ENCODE assay signal across 24 mouse cellular contexts in the genomic region with DNA sequence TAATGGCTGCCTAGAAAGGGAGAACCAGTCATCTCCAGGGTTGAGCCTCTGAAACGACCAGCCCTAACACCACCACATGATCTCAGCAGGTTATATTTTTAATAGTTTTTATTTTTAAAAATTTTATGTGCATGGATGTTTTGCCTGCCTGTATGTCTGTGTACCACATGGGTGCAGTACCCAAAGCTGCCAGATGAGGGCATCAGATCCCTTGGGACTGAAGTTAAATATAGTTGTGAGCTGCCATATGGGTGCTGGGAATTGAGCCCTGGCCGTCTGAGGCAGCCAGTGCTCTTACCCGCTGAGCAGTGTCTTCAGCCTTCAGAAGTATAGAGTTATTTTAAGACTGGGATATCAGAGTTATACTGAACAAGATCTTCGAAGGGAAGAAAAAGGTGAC. TPM values are rescaled to one million over a fixed set of nuclear protein-coding genes. Genes with fewer than 3 reads are reported as not detected.
DNase-seq lines count a peak whose midpoint lies in the region; ATAC-seq and TF ChIP-seq lines count a peak whose summit lies in the region.
"Had no signal": no experiment of that assay in that cellular context is flagged by ENCODE, and none has a peak within 500 bp of the region (broad histone marks: within the 10 kb centered on the region; RNA-seq: fewer than 3 reads in every experiment).

No protein-coding gene starts in this region.

- H3K4me3 ChIP-seq in kidney, postnatal 0 days (replicated peaks; ENCODE audit: low read depth, low read length): no peak overlapping the region
- no peak overlapping the region for H3K4me3 ChIP-seq in testis, adult 2 months (ENCODE audit: control insufficient read depth, low read depth, low read length)
- no peak overlapping the region for H3K4me3 ChIP-seq in forebrain, embryonic 11.5 days (ENCODE audit: low read depth, low read length)
- H3K4me3 ChIP-seq: embryonic facial prominence, embryonic 10.5 days; erythroblast, embryonic 14.5 days; heart, embryonic 12.5 days; limb, embryonic 15.5 days had no signal

- WGBS in kidney, postnatal 0 days: 90% methylated on average over 4 of the region's 4 CpGs
- 92% methylated on average over 4 of the region's 4 CpGs for WGBS in forebrain, embryonic 11.5 days

- in situ Hi-C loops in Patski (cut with MboI; ENCODE audit: low pct_unique_long_range_greater_than_20kb): no loop called here

- H3K4me2 ChIP-seq in kidney, postnatal 0 days (ENCODE audit: low read length): no peak overlapping the region
- H3K4me2 ChIP-seq in forebrain, embryonic 11.5 days (ENCODE audit: low read depth, low read length, severe bottlenecking): no peak overlapping the region
- H3K4me2 ChIP-seq: heart, embryonic 12.5 days; limb, embryonic 15.5 days had no signal

- H3K9ac ChIP-seq in kidney, postnatal 0 days (ENCODE audit: low read depth, low read length): no peak overlapping the region
- H3K9ac ChIP-seq in forebrain, embryonic 11.5 days (ENCODE audit: low read length): no peak overlapping the region
- H3K9ac ChIP-seq: heart, embryonic 12.5 days; limb, embryonic 15.5 days had no signal

- H3K9me3 ChIP-seq in kidney, postnatal 0 days (replicated peaks; ENCODE audit: low read length): no peaks in the 10 kb centered on the region
- no peaks in the 10 kb centered on the region for H3K9me3 ChIP-seq in forebrain, embryonic 11.5 days (ENCODE audit: control insufficient read depth, low read length)
- H3K9me3 ChIP-seq: limb, embryonic 15.5 days had no signal

- no peak overlapping the region for H3K27ac ChIP-seq in kidney, postnatal 0 days
- no peak overlapping the region for H3K27ac ChIP-seq in testis, adult 2 months (ENCODE audit: control insufficient read depth, insufficient read depth, low read depth, low read length)
- H3K27ac ChIP-seq in forebrain, embryonic 11.5 days (ENCODE audit: low read depth, low read length): no peak overlapping the region
- H3K27ac ChIP-seq: embryonic facial prominence, embryonic 10.5 days; limb, embryonic 15.5 days had no signal

- no peaks in the 10 kb centered on the region for H3K27me3 ChIP-seq in kidney, postnatal 0 days (ENCODE audit: insufficient read depth, low read length)
- no peaks in the 10 kb centered on the region for H3K27me3 ChIP-seq in testis, adult 2 months (ENCODE audit: control insufficient read depth, insufficient read depth, low read length)
- peaks cover 4% of the 10 kb centered on the region for H3K27me3 ChIP-seq in Patski
- H3K27me3 ChIP-seq in forebrain, embryonic 11.5 days (ENCODE audit: control insufficient read depth, insufficient read depth, low read length): no peaks in the 10 kb centered on the region
- H3K27me3 ChIP-seq: heart, embryonic 12.5 days; limb, embryonic 15.5 days had no signal

- CTCF ChIA-PET in Patski (lab: Charles Lee): no interaction called here

- DNase-seq in kidney, postnatal 0 days (ENCODE audit: low spot score): no peak
- DNase-seq in kidney, adult 8-10 months: no peak
- DNase-seq in testis, postnatal 10 days (ENCODE audit: low spot score): no peak
- DNase-seq in Patski (ENCODE audit: low read depth, low spot score): no peak
- no peak for DNase-seq in forebrain, embryonic 11.5 days (ENCODE audit: low spot score)
- no peak for DNase-seq in adrenal gland, postnatal 36 days
- DNase-seq: adrenal gland, postnatal 14 days; cerebellum, postnatal 25 days; gastrocnemius, postnatal 36 days; heart, postnatal 36 days had no signal

- no peaks in the 10 kb centered on the region for H3K36me3 ChIP-seq in kidney, postnatal 0 days (ENCODE audit: insufficient read depth, low read length)
- H3K36me3 ChIP-seq in testis, adult 2 months (ENCODE audit: control insufficient read depth, insufficient read depth, low read length): no peaks in the 10 kb centered on the region
- no peaks in the 10 kb centered on the region for H3K36me3 ChIP-seq in forebrain, embryonic 11.5 days (ENCODE audit: control insufficient read depth, insufficient read depth, low read length)
- H3K36me3 ChIP-seq: embryonic facial prominence, embryonic 10.5 days; heart, embryonic 12.5 days; limb, embryonic 15.5 days had no signal

- TF ChIP-seq CTCF in kidney, postnatal 0 days (IDR thresholded peaks at IDR 0.05; ENCODE audit: low read depth): peak; percentile 29; the same call in 1 of the 2 replicates
- TF ChIP-seq CTCF in testis, adult 2 months (IDR thresholded peaks at IDR 0.05; ENCODE audit: control insufficient read depth, insufficient read depth, insufficient replicate concordance, low read depth, low read length): peak; percentile 46
- peak; percentile 21 for TF ChIP-seq CTCF in Patski (IDR thresholded peaks at IDR 0.05)

- TF ChIP-seq POLR2A in testis, adult 2 months (IDR thresholded peaks at IDR 0.05; ENCODE audit: control insufficient read depth, low read depth, low read length): no peak

- no peak for ATAC-seq in kidney, postnatal 0 days (replicated peaks; ENCODE audit: low FRiP score, low read depth)
- no peak for ATAC-seq in Patski
- no peak for ATAC-seq in forebrain, embryonic 11.5 days (replicated peaks; ENCODE audit: low FRiP score)
- ATAC-seq: inflammation-experienced regulatory T-cells, adult 6 months had no signal

- POLR2A ChIA-PET in Patski (lab: Charles Lee): no interaction called here

- H3K4me1 ChIP-seq in kidney, postnatal 0 days (replicated peaks; ENCODE audit: insufficient read depth, low read length): no peaks in the 10 kb centered on the region
- H3K4me1 ChIP-seq in testis, adult 2 months (ENCODE audit: control insufficient read depth, insufficient read depth, low read length): no peaks in the 10 kb centered on the region
- no peaks in the 10 kb centered on the region for H3K4me1 ChIP-seq in forebrain, embryonic 11.5 days (replicated peaks; ENCODE audit: control insufficient read depth, insufficient read depth, low read length)
- H3K4me1 ChIP-seq: embryonic facial prominence, embryonic 10.5 days; heart, embryonic 12.5 days; limb, embryonic 15.5 days had no signal

RNA-seq across cellular contexts. Expression of a gene that starts 21.9 kb away (rescaled TPM):
- 0.51 and 0.62 TPM in 2 replicates for polyA plus RNA-seq in kidney, postnatal 0 days (2015; fragmentation: Nextera tagmentation; extraction: Ambion mirVana)
- 0.06 and 0.23 TPM in 2 replicates for polyA plus RNA-seq in testis, adult 2 months (2012; rRNA removed)
- polyA plus RNA-seq in Patski (2021): 0.18 TPM
- 14.9 and 15.3 TPM in 2 replicates for polyA plus RNA-seq in forebrain, embryonic 11.5 days (2014; fragmentation: Nextera tagmentation; extraction: Ambion mirVana)
- total RNA-seq in adrenal gland, postnatal 36 days (2021): 1 to 10 TPM in 1 of 2 experiments, under 1 TPM in 1; 0.53 to 1.1 TPM
- total RNA-seq: gastrocnemius, postnatal 36 days; heart, postnatal 36 days; megakaryocyte-erythroid progenitor cell, adult 5-6 weeks; monocyte, adult 5-6 weeks had no signal
- polyA plus RNA-seq: erythroblast, embryonic 14.5 days had no signal

RNA-seq across cellular contexts. Expression of a gene that starts 49.3 kb away (rescaled TPM):
- not detected in 2 replicates for polyA plus RNA-seq in kidney, postnatal 0 days (2015; fragmentation: Nextera tagmentation; extraction: Ambion mirVana)
- not detected in 2 replicates for polyA plus RNA-seq in testis, adult 2 months (2012; rRNA removed)
- 0.05 TPM for polyA plus RNA-seq in Patski (2021)
- polyA plus RNA-seq in forebrain, embryonic 11.5 days (2014; fragmentation: Nextera tagmentation; extraction: Ambion mirVana): not detected in 2 replicates
- total RNA-seq in adrenal gland, postnatal 36 days (2021): not detected
- total RNA-seq: adrenal gland, postnatal 14 days; CH12.LX; gastrocnemius, postnatal 36 days; heart, postnatal 36 days; left cerebral cortex, postnatal 10 days; megakaryocyte-erythroid progenitor cell, adult 5-6 weeks; monocyte, adult 5-6 weeks had no signal
- polyA plus RNA-seq: embryonic facial prominence, embryonic 10.5 days; erythroblast, embryonic 14.5 days; heart, embryonic 12.5 days; inflammation-experienced regulatory T-cells, adult 6 months; kidney, embryonic 16.5 days; limb, embryonic 15.5 days; lung, embryonic 16.5 days; neural tube, embryonic 14.5 days; stomach, embryonic 14.5 days had no signal
